Mouse (Mus musculus) liver, embryonic 14.5 days (tissue): ENCODE results near the gene Tas1r2. TPM values are rescaled to one million over a fixed set of nuclear protein-coding genes. Genes with fewer than 3 reads are reported as not detected.

Experiments used
- ATAC-seq: fragments of 200-750 bp; cut with Nextera tagmentation; 2 replicates; pipeline ENCODE4 v1.8.0; 2017; ENCODE audit warnings: moderate number of reproducible peaks, mild to moderate bottlenecking, moderate library complexity; ENCODE audit not compliant: insufficient read depth
- DNase-seq, 3 experiments: peaks; one replicate each; pipeline ENCODE4 v3.0.0-alpha.2; 2012 to 2013; ENCODE audit warnings: low read depth in 3 of 3, low spot score in 3 of 3
- H3K27ac ChIP-seq: fragments of 300-500 bp; sonication (generic); 2 replicates; pipeline ENCODE4 v1.5.1; 2014; ENCODE audit warnings: moderate library complexity, mild to moderate bottlenecking, control low read depth, inconsistent platforms
- H3K27me3 ChIP-seq: fragments of 300-500 bp; sonication (generic); 2 replicates; pipeline ENCODE4 v1.6.1; 2014; ENCODE audit warnings: mild to moderate bottlenecking, low read length, moderate library complexity; ENCODE audit not compliant: control insufficient read depth, insufficient read depth
- H3K36me3 ChIP-seq: fragments of 300-500 bp; sonication (generic); replicated peaks from 2 replicates; pipeline ENCODE4 v1.6.1; 2014; ENCODE audit warnings: low read depth; ENCODE audit not compliant: control insufficient read depth, insufficient read depth
- H3K4me1 ChIP-seq, 2 experiments: fragments of 200-500 bp in 1 of 2; fragments of 300-500 bp in 1 of 2; sonication (generic) in 1 of 2; replicated peaks; 2 replicates each; pipeline ENCODE4 v1.6.1; 2012 to 2014; ENCODE audit warnings: antibody characterized with exemption in 1 of 2, inconsistent platforms in 1 of 2, low read length in 1 of 2; ENCODE audit not compliant: control insufficient read depth in 2 of 2, insufficient read depth in 2 of 2
- H3K4me2 ChIP-seq: fragments of 300-500 bp; sonication (generic); 2 replicates; pipeline ENCODE4 v1.6.1; 2014; ENCODE audit warnings: low read depth, mild to moderate bottlenecking, control low read depth, moderate library complexity
- H3K4me3 ChIP-seq, 2 experiments: fragments of 200-500 bp in 1 of 2; fragments of 300-500 bp in 1 of 2; sonication (generic) in 1 of 2; 2 replicates each; pipeline ENCODE4 v1.5.1; 2012 to 2014; ENCODE audit warnings: low read depth in 2 of 2, low read length in 2 of 2, mild to moderate bottlenecking in 2 of 2, control low read depth in 1 of 2, inconsistent platforms in 1 of 2, moderate library complexity in 1 of 2; ENCODE audit not compliant: insufficient read depth in 1 of 2
- H3K9ac ChIP-seq: fragments of 300-500 bp; sonication (generic); replicated peaks from 2 replicates; pipeline ENCODE4 v1.6.1; 2014; ENCODE audit warnings: mild to moderate bottlenecking, control low read depth, moderate library complexity
- H3K9me3 ChIP-seq: fragments of 300-500 bp; sonication (generic); 2 replicates; pipeline ENCODE4 v1.6.1; 2016; ENCODE audit warnings: low read length, mixed read lengths; ENCODE audit not compliant: control insufficient read depth
- CTCF ChIP-seq: IDR thresholded peaks from 2 replicates; pipeline ENCODE4 v1.5.1; 2016; ENCODE audit warnings: antibody characterized with exemption, low read depth, control low read depth
- EP300 ChIP-seq: IDR thresholded peaks from 2 replicates; pipeline ENCODE4 v1.6.1; 2016; ENCODE audit warnings: antibody characterized with exemption, low read depth
- WGBS: fragments of 180-500 bp; shearing (Covaris S2); extraction: QIAGEN DNeasy Blood & Tissue Kit; methylation state at CpG from one replicate; pipeline ENCODE4 v1.1.7; 2014; ENCODE audit not compliant: insufficient replicate concordance; 5-methylcytosine and 5-hydroxymethylcytosine counted together
- polyA plus RNA-seq, 2 experiments: library from polyadenylated mRNA; depleted of rRNA in 1 of 2; stranded (reverse) in 1 of 2; unstranded in 1 of 2; fragments of >200 nt; fragmentation: Nextera tagmentation in 1 of 2; extraction: Ambion mirVana in 1 of 2; gene quantifications; 2 replicates each; pipeline versions ENCODE4 v1.2.1 to v1.2.3; 2012 to 2014

Tas1r2 gene
- polyA plus RNA-seq, 2 experiments = not detected

- no peaks in the 10 kb centered on the region for H3K4me1 ChIP-seq
- no peaks in the 10 kb centered on the region for H3K36me3 ChIP-seq
- H3K4me2 ChIP-seq = no peak overlapping the region
- DNase-seq (no peak), ATAC-seq (no peak)
- H3K27ac ChIP-seq = no peak overlapping the region
- H3K27me3 ChIP-seq = no peaks in the 10 kb centered on the region
- H3K9ac ChIP-seq = no peak overlapping the region
- TF ChIP-seq EP300 = no peak
- TF ChIP-seq CTCF = no peak
- H3K9me3 ChIP-seq = no peaks in the 10 kb centered on the region
- 13% methylated on average over 9 of the region's 9 CpGs for WGBS
- H3K4me3 ChIP-seq = no peak overlapping the region
Measured at GRCm38 (mm10) chr4:139697755-139698154, 44.4 kb downstream of the Tas1r2 start.

- H3K9ac ChIP-seq = no peak overlapping the region
- H3K4me2 ChIP-seq = no peak overlapping the region
- no peaks in the 10 kb centered on the region for H3K36me3 ChIP-seq
- no peaks in the 10 kb centered on the region for H3K4me1 ChIP-seq
- DNase-seq = no peak
- no peak overlapping the region for H3K4me3 ChIP-seq
- ATAC-seq = no peak
- no peak overlapping the region for H3K27ac ChIP-seq
- H3K9me3 ChIP-seq = no peaks in the 10 kb centered on the region
- TF ChIP-seq CTCF (no peak), EP300 (no peak)
- 55% methylated on average over 8 of the region's 8 CpGs for WGBS
- H3K27me3 ChIP-seq = no peaks in the 10 kb centered on the region
Measured at GRCm38 (mm10) chr4:139698602-139699001, 45.3 kb downstream of the Tas1r2 start.

- Histone ChIP-seq H3K27me3 (no peaks in the 10 kb centered on the region), H3K4me2 (no peak overlapping the region)
Measured at GRCm38 (mm10) chr4:139702914-139703313, 49.6 kb downstream of the Tas1r2 start.

DNA sequence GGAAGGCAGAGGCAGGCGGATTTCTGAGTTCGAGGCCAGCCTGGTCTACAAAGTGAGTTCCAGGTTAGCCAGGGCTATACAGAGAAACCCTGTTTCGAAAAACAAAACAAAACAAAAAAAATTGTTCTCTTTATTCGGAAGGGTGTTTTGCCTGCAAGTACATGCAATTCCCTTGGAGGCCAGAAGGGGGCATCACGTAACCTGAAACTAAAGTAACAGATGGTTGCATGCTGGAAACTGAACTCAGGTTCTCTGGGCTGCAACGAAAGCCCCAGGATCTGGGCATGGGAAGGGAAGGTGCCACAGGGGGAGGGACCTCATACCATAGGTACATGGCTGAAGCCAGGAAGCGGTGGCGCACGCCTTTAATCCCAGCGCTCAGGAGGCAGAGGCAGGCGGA lies 50.1 kb downstream of the Tas1r2 start:
- Histone ChIP-seq H3K4me2 (no peak overlapping the region), H3K9ac (no peak overlapping the region), H3K9me3 (no peaks in the 10 kb centered on the region), H3K4me3 (no peak overlapping the region), H3K36me3 (no peaks in the 10 kb centered on the region), H3K27me3 (no peaks in the 10 kb centered on the region), H3K27ac (no peak overlapping the region), H3K4me1 (no peaks in the 10 kb centered on the region)
- no peak for ATAC-seq
- peak; percentile 64 for TF ChIP-seq CTCF
- no peak for TF ChIP-seq EP300
- no peak for DNase-seq
- 54% methylated on average over 11 of the region's 11 CpGs for WGBS

More at GRCm38 (mm10) chr4:139702914-139703313, 49.6 kb downstream of the Tas1r2 start:
- no peaks in the 10 kb centered on the region for H3K36me3 ChIP-seq
- WGBS = 36% methylated on average over 4 of the region's 4 CpGs
- H3K4me3 ChIP-seq = no peak overlapping the region
- no peak for DNase-seq
- no peak overlapping the region for H3K9ac ChIP-seq
- ATAC-seq = no peak
- H3K4me1 ChIP-seq = no peaks in the 10 kb centered on the region
- H3K9me3 ChIP-seq = no peaks in the 10 kb centered on the region
- TF ChIP-seq CTCF = no peak
- TF ChIP-seq EP300 = no peak
- no peak overlapping the region for H3K27ac ChIP-seq

DNA sequence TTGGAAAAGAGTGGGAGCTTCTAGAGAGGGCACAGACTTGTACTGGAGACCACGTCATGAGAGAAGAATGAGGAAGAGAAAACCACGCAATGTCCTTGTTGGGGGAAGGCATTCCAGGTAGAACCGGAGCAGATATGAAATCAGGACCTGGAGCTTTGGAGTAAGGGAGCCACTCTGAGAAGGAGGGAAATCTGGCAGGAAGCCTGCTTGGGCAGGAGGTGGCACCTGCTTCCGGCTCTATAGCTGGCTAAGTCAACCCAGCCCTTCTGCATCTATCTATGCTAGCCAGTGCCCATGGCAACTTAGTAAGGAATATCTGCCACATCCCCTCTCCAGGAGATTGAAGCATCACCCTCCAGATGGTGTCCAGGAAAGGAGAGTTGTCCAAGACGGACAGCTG lies 52.6 kb downstream of the Tas1r2 start:
- DNase-seq (no peak), ATAC-seq (no peak)
- TF ChIP-seq EP300 (no peak), CTCF (no peak)
- no peaks in the 10 kb centered on the region for H3K4me1 ChIP-seq
- no peaks in the 10 kb centered on the region for H3K36me3 ChIP-seq
- no peaks in the 10 kb centered on the region for H3K9me3 ChIP-seq
- H3K9ac ChIP-seq = no peak overlapping the region
- 48% methylated on average over 5 of the region's 5 CpGs for WGBS
- H3K4me2 ChIP-seq = no peak overlapping the region
- no peak overlapping the region for H3K27ac ChIP-seq
- no peaks in the 10 kb centered on the region for H3K27me3 ChIP-seq
- no peak overlapping the region for H3K4me3 ChIP-seq
